Mouse (Mus musculus): Measurements from ENCODE around the gene Nr1d2. TPM values are rescaled to one million over a fixed set of nuclear protein-coding genes. Genes with fewer than 3 reads are reported as not detected.

Gene Nr1d2
- total RNA-seq (2012; rRNA removed): 4.5 and 5.1 TPM in 2 replicates
- 8.4 and 9.3 TPM in 2 replicates for total RNA-seq (2014; rRNA removed)
- polyA plus RNA-seq (2012; ENCODE audit: insufficient read length, low read depth): 5.6 and 6.8 TPM in 2 replicates

DNA sequence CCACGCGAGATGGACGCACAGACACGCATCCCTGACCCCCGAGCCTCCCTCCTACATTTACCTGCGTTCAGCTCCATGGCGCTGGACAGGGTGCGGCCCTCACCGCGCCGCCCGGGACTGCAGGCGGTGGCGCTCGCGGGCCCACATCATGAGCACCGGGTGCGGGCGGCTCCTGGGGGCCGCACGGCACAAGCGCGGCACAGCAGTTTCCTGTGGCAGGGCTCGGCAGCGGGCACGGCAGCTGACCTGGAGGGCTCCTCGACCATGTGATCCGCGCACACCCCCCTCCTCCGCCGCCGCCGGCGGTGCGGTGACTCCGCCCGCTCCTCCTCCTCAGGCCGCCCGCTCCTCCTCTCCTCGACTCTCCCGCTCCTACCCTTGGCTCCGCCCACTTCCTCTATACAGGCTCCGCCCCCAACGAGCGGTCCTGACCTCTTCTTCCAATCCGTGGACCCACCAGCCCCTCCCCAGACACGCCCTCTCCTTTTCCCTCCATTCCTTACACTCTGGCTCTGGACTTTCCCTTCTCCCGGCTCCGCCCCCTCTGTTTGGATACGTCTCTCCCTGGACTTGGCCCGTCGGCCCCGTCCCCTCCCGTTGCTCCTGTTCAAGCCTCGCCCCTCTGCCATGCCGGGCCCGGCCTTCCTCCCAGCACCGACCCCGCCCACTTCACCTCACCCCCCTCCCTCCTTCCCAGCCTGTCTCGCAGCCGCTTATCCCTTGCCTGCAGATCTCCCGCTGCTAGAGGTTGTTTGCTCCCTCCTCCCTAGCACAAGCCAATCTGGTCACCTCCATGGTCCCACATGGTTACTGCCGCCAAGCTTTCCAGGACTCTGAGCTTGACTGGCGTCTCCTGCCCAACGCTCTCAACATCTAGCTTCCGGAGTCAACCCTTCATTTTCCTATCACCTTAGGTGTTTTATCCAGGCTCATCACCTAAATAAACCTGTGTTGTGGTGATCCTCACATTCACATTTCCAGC, at the start of gene Nr1d2:
Nr1d2 (minus strand) TSS at position 378 of the 982 bp plus-strand sequence.
- H3K27me3 ChIP-seq (replicated peaks): peaks cover 12% of the 10 kb centered on the region
- no peaks in the 10 kb centered on the region for H3K9me3 ChIP-seq (replicated peaks; ENCODE audit: low read length)
- H3K36me3 ChIP-seq (replicated peaks in 1 of 2; ENCODE audit: control insufficient read depth in 1 of 2, insufficient read depth in 1 of 2, low read length in 1 of 2): no peaks in the 10 kb centered on the region
- in situ Hi-C loops (cut with MboI; ENCODE audit: low pct_ligation_motif_present, low pct_unique_long_range_greater_than_20kb, low sequenced_read_pairs): loop anchor here (5.0 kb wide), 1 partner anchor 33 kb away; the partner anchor contains the start of genes Nkiras1 and Rpl15
- H3K79me2 ChIP-seq (replicated peaks; ENCODE audit: control insufficient read depth, extremely low read depth, insufficient read depth, poor library complexity, severe bottlenecking): no peaks in the 10 kb centered on the region
- H3K4me3 ChIP-seq (replicated peaks in 1 of 3; ENCODE audit: low read depth in 2 of 3, low read length in 2 of 3, poor library complexity in 1 of 3): peak within 1 kb of the TSS; percentile 60 to 84 (median 67)
- peak within 1 kb of the TSS; percentile 56 for H3K9ac ChIP-seq (ENCODE audit: insufficient read depth, low read depth)
- DNase-seq (ENCODE audit: extremely low read depth): peak; percentile 97
- peak within 1 kb of the TSS; percentile 39; the same call in 1 of the 2 replicates for H3K27ac ChIP-seq (ENCODE audit: insufficient read depth, low read depth)
- peaks cover 0 to 34% of the 10 kb centered on the region in 2 experiments; a peak in 2 of 4 replicates for H3K4me1 ChIP-seq (ENCODE audit: control insufficient read depth in 1 of 2, insufficient read depth in 2 of 2)
- TF ChIP-seq ELF1 (IDR thresholded peaks at IDR 0.05; ENCODE audit: low read depth, low read length) (peak; percentile 77), POLR2A (IDR thresholded peaks at IDR 0.05; ENCODE audit: low read depth, low read length) (peak; percentile 22; the same call in 1 of the 2 replicates), ETS1 (conservative IDR thresholded peaks at IDR 0.05; ENCODE audit: low read depth, low read length) (no peak), NELFE (IDR thresholded peaks at IDR 0.05; ENCODE audit: low read depth, low read length) (no peak), USF1 (IDR thresholded peaks at IDR 0.05; ENCODE audit: low read depth, low read length) (no peak), MEF2A (IDR thresholded peaks at IDR 0.05; ENCODE audit: borderline replicate concordance, low read depth, low read length) (no peak), KAT2A (IDR thresholded peaks at IDR 0.05; ENCODE audit: insufficient replicate concordance, low read length) (no peak), UBTF (IDR thresholded peaks at IDR 0.05; ENCODE audit: low read depth, low read length) (no peak), TCF12 (IDR thresholded peaks at IDR 0.05; ENCODE audit: low read depth, low read length) (no peak), MXI1 (IDR thresholded peaks at IDR 0.05; ENCODE audit: low read depth, low read length) (peak; percentile 86; the same call in 1 of the 2 replicates), JUN (IDR thresholded peaks at IDR 0.05; ENCODE audit: insufficient read depth, low read depth, low read length) (no peak), ZKSCAN1 (IDR thresholded peaks at IDR 0.05; ENCODE audit: borderline replicate concordance, low read depth, low read length) (no peak), NRF1 (IDR thresholded peaks at IDR 0.05; ENCODE audit: low read depth, low read length) (no peak), ZNF384 (IDR thresholded peaks at IDR 0.05; ENCODE audit: low read depth, low read length) (no peak), RAD21 (IDR thresholded peaks at IDR 0.05; ENCODE audit: low read depth, low read length) (no peak), MAFK (IDR thresholded peaks at IDR 0.05; ENCODE audit: insufficient replicate concordance, low read length) (no peak), MYC (IDR thresholded peaks at IDR 0.05; ENCODE audit: low read depth, low read length) (peak; percentile 9; the same call in 1 of the 2 replicates), SIN3A (IDR thresholded peaks at IDR 0.05; ENCODE audit: low read length) (no peak; the same call in 1 of the 2 replicates), CHD1 (IDR thresholded peaks at IDR 0.05; ENCODE audit: low read depth, low read length) (no peak), CHD2 (IDR thresholded peaks at IDR 0.05; ENCODE audit: low read length) (no peak), MAZ (IDR thresholded peaks at IDR 0.05; ENCODE audit: low read depth, low read length) (0 out of 2 replicates have a peak, but pooled peaks have one; percentile 39), HCFC1 (IDR thresholded peaks at IDR 0.05; ENCODE audit: low read depth, low read length) (no peak), CTCF (conservative IDR thresholded peaks at IDR 0.05 in 1 of 2, IDR thresholded peaks at IDR 0.05 in 1 of 2; ENCODE audit: low read depth in 2 of 2, low read length in 2 of 2) (peak in 1 of 2 experiments; percentile 24; a peak in 1 of 4 replicates), USF2 (conservative IDR thresholded peaks at IDR 0.05; ENCODE audit: low read depth, low read length) (no peak; the same call in 1 of the 2 replicates), EP300 (IDR thresholded peaks at IDR 0.05; ENCODE audit: low read length) (no peak), POLR2AphosphoS2 (IDR thresholded peaks at IDR 0.05; ENCODE audit: low read depth, low read length) (no peak), PAX5 (IDR thresholded peaks at IDR 0.05; ENCODE audit: low read length) (no peak), BHLHE40 (IDR thresholded peaks at IDR 0.05; ENCODE audit: low read depth, low read length) (peak; percentile 3; the same call in 1 of the 2 replicates), GABPA (IDR thresholded peaks at IDR 0.05; ENCODE audit: insufficient replicate concordance, low read depth, low read length) (no peak)
- dilution Hi-C loops (cut with MboI; ENCODE audit: extremely low pct_ligation_motif_present, extremely low pct_unique_long_range_greater_than_20kb, low sequenced_read_pairs): no loop called here
- H3K4me2 ChIP-seq (ENCODE audit: insufficient read depth, low read depth, poor library complexity, severe bottlenecking): peak within 1 kb of the TSS; percentile 83

All from CH12.LX (cell line).